Mouse (Mus musculus) embryo, embryonic 11 days (tissue): Measurements from ENCODE around the gene Slc44a4.
"Not testable (repeated sequence)": the region's sequence is repeated elsewhere in the genome, so short reads cannot be mapped to it uniquely, and the experiment has no call there.

Experiments used
- DNase-seq: peaks from one replicate; pipeline ENCODE4 v3.0.0-alpha.2; 2015

The Slc44a4 gene

GRCm38 (mm10) chr17:34944362-34944761, 30.1 kb downstream of the Slc44a4 start:
- DNase-seq: no peak

- no peak for DNase-seq
These were observed 32.3 kb downstream of the Slc44a4 start for GRCm38 (mm10) chr17:34946486-34947140.

- peak; percentile 58 for DNase-seq
These were observed 33.3 kb downstream of the Slc44a4 start for GRCm38 (mm10) chr17:34947606-34948005.

- peak; percentile 16 for DNase-seq
These were observed 34.7 kb downstream of the Slc44a4 start for GRCm38 (mm10) chr17:34948721-34949552.

- DNase-seq: peak; percentile 32
These were observed 35.3 kb downstream of the Slc44a4 start for GRCm38 (mm10) chr17:34949553-34949969.

- DNase-seq: peak; percentile 17
These were observed 36.5 kb downstream of the Slc44a4 start for GRCm38 (mm10) chr17:34950514-34951455.

- peak; percentile 13 for DNase-seq
These were observed 37.5 kb downstream of the Slc44a4 start for GRCm38 (mm10) chr17:34951636-34952377.

- peak; percentile 89 for DNase-seq
These were observed 38.2 kb downstream of the Slc44a4 start for GRCm38 (mm10) chr17:34952378-34953040.

GRCm38 (mm10) chr17:34953258-34953657, 39.0 kb downstream of the Slc44a4 start:
- no peak for DNase-seq

GRCm38 (mm10) chr17:34953904-34954303, 39.6 kb downstream of the Slc44a4 start:
- DNase-seq: no peak

GRCm38 (mm10) chr17:34954831-34955230, 40.6 kb downstream of the Slc44a4 start:
- no peak for DNase-seq

GRCm38 (mm10) chr17:34955884-34956283, 41.6 kb downstream of the Slc44a4 start:
- no peak for DNase-seq

GRCm38 (mm10) chr17:34956340-34956739, 42.1 kb downstream of the Slc44a4 start:
- DNase-seq: peak; percentile 19

- not testable (repeated sequence) for DNase-seq
These were observed 43.0 kb downstream of the Slc44a4 start for GRCm38 (mm10) chr17:34957291-34957690.

GRCm38 (mm10) chr17:34957966-34958365, 43.7 kb downstream of the Slc44a4 start:
- DNase-seq: not testable (repeated sequence)

- not testable (repeated sequence) for DNase-seq
These were observed 44.5 kb downstream of the Slc44a4 start for GRCm38 (mm10) chr17:34958734-34959129.

GRCm38 (mm10) chr17:34959130-34959778, 45.0 kb downstream of the Slc44a4 start, which contains the start of gene Hspa1b:
TSS of gene Hspa1b (minus strand) at chr17:34959238.
- DNase-seq: peak; percentile 89

- DNase-seq: peak; percentile 43
These were observed 45.7 kb downstream of the Slc44a4 start for GRCm38 (mm10) chr17:34959881-34960515.

GRCm38 (mm10) chr17:34960702-34961493, 46.6 kb downstream of the Slc44a4 start:
- DNase-seq: no peak

- DNase-seq: no peak
These were observed 47.9 kb downstream of the Slc44a4 start for GRCm38 (mm10) chr17:34962125-34962524.
